Mouse (Mus musculus): ENCODE measurements around the gene Tfpi.
"Not testable (repeated sequence)": the region's sequence is repeated elsewhere in the genome, so short reads cannot be mapped to it uniquely, and the experiment has no call there.

Gene Tfpi

GRCm38 (mm10) chr2:84476577-84476976 lies at the start of gene Tfpi:
TSS of gene Tfpi (minus strand) at chr2:84476775.
- DNase-seq (ENCODE audit: low spot score in 2 of 2) = no peak

DNA sequence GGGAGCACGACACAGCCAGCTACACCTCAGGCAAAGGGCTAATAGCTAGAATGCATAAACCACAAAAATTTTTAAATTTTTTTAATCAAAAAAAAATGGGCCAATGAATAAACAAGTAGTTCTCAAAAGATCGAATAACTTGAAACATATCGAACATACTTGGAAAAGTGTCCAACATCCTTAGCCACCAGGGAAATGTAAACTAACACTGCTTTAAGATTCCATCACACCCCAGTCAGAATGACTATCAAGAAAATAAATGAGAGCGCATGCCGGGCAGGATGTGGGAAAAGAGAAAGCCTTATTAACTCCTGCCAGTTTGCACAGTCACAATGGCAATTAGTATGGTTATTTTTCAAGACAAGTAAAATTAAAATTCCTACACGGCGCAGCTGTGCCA lies 49.6 kb upstream of the Tfpi start:
- no peak for DNase-seq (ENCODE audit: low spot score in 2 of 2)

- no peak for DNase-seq (ENCODE audit: low spot score in 2 of 2)
Observed at GRCm38 (mm10) chr2:84525806-84526205, 49.2 kb upstream of the Tfpi start.

GRCm38 (mm10) chr2:84525047-84525446 lies 48.5 kb upstream of the Tfpi start:
- DNase-seq (ENCODE audit: low spot score in 2 of 2) = no peak

- no peak for DNase-seq (ENCODE audit: low spot score in 2 of 2)
Observed at GRCm38 (mm10) chr2:84523994-84524393, 47.4 kb upstream of the Tfpi start.

DNA sequence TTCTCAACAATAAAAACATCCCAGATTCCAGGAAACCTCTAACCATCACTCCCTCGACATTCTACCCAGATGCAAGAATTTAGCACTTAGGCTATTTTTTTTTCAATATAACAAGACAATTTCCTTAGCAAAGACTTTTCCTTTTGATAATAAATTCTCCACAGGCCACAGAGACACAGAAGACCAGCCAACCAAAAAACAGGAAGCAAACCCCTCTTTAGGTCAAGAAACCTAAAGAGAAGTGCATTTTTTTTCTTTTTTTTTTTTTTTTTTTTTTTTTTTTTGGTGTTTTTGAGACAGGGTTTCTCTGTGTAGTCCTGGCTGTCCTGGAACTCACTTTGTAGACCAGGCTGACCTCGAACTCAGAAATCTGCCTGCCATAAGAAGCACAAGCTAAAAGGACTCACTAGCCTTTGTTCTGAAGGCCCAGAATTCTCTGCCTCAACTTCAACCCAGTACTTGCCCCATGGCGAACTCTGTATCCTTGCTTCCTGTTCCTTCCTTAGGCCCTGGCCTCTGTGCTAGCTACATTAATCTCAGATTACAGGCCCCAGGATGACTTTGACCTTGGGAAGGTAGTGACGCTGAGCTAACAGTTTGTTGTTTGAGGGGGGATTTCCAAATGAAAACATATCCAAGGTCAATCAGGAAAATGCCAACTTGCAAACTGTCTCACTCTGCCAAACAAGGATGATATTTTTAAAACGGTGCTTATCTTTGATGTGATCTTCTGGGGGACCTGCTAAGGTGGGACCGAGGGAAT lies 46.7 kb upstream of the Tfpi start:
- DNase-seq (ENCODE audit: low spot score in 2 of 2) = no peak

DNA sequence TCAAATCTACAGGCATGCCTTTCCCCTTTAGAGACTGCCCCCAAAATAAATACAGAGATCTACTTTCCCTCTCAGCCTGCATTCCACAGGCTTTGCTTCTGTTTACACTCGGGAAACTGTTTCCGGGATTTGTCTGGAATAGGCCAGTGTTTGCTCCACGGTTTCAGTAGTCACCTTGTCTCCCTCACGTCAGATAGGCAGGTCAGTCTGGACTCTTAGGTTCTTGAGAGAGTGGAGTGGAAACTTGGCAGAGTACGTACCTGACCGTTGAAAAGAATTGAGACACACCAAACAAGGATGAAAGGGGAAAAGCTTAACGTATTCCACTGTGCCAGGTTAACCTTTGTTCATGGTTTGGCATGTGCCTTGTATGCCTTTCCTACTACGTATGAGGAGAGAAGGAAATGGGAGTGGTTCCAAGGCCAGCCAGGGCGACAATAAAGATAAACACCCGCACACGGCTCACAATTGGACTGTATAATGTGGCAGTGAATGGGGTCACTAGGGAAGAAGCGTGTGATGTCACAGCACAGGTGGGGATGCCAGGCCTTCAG lies 43.0 kb upstream of the Tfpi start:
- no peak for DNase-seq (ENCODE audit: low spot score in 2 of 2)

DNA sequence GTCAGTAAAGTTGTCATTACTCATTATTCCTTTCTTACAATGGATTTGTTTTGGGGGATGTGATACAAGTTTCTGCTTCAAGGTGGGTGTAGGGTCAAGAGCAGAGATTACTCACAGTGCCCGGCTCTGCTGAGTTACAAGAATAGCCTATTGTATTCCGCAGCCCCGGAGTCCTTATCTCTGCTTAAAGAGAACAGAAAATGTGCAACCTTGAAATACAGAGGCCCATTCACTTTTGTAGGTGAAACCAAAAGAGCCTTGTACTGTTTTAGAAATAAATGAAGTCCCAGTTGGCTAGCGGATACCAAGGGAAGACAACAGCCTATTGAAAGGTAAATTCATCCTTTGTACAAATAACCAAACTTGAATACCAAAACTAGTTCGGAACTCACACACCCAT lies 42.2 kb upstream of the Tfpi start:
- DNase-seq (ENCODE audit: low spot score in 2 of 2) = no peak

DNA sequence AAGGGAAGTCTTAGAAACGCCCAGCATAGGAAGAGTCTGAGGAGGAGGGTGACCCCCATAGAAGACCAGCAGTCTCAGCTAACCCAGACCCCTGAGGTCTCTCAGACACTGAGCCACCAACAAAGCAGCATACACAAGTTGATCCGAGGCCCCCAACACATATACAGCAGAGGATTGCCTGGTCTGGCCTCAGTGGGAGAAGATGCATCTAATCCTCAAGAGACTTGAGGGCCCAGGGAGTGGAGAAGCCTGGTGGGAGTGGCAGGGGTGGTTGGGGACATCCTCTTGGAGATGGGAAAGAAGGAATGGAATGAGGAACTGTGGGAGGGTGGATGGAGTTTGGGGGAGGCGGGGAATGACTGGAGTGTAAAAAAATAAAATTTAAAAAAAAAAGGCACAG lies 36.7 kb upstream of the Tfpi start:
- DNase-seq (ENCODE audit: low spot score in 2 of 2) = no peak

DNA sequence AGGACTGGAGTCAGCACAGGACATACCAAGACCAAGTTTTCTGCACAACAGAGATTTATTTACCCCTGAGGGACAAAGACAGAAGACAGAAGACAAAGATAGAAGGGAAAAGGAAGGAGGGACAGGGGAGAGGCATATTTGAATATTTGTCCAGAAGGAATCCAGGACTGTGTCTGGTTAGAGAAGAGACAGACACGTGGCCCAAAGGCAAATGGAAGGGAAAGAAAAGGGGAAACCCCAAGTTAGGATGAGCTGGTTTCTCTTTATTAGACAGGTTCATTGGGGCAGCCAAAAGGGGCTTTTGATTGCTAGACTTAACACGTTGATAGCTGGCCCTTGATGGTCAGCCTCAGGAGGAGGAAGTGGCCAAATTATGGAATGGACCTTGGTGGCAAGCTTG lies 34.9 kb upstream of the Tfpi start:
- no peak for DNase-seq (ENCODE audit: low spot score in 2 of 2)

GRCm38 (mm10) chr2:84511036-84511435 lies 34.5 kb upstream of the Tfpi start:
- DNase-seq (ENCODE audit: low spot score in 2 of 2) = peak; percentile 71 to 76

- DNase-seq (ENCODE audit: low spot score in 2 of 2) = not testable (repeated sequence)
Observed at GRCm38 (mm10) chr2:84504954-84505394, 28.4 kb upstream of the Tfpi start.

DNA sequence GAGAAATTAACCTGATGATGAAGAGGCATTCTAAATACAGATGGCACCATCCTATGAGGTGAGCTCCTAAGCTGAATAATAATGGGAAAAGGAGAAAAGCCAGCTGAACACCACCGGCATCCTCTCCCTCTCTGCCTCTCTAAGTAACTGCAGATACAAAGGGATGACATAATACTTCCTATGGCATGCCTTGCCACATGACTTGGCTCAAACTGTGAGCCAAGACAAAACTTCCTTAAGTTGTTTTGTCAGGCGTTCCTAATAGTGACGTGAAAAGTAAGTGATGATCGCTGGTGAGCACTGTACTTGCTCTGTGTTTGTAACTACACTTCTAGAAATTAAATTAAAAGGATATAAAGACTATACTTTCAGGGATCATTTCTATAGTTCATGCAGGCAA lies 27.7 kb upstream of the Tfpi start:
- no peak for DNase-seq (ENCODE audit: low spot score in 2 of 2)

DNA sequence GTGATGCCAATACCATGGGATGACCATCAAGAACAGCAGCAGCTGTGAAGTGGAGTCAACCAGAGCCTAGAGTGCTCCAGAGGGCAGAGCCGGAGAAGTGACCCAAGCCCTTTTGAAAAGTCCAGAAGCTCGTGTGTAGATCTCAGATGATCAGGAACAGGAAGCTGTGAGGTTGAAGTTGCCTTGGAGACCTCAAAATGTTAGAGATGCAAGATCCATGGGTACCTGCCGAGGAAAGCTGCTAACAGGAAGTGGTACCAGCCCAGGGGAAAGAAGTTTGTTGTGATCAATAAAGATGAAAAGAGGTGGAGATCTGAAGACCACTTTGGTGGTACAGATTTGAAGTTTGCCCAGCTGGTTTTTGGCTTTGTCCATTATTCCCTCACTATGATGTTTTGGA lies 22.3 kb upstream of the Tfpi start:
- DNase-seq (ENCODE audit: low spot score in 2 of 2) = no peak

GRCm38 (mm10) chr2:84495108-84495507 lies 18.5 kb upstream of the Tfpi start:
- DNase-seq (ENCODE audit: low spot score in 2 of 2) = no peak

GRCm38 (mm10) chr2:84493626-84494025 lies 17.1 kb upstream of the Tfpi start:
- DNase-seq (ENCODE audit: low spot score in 2 of 2) = no peak

DNA sequence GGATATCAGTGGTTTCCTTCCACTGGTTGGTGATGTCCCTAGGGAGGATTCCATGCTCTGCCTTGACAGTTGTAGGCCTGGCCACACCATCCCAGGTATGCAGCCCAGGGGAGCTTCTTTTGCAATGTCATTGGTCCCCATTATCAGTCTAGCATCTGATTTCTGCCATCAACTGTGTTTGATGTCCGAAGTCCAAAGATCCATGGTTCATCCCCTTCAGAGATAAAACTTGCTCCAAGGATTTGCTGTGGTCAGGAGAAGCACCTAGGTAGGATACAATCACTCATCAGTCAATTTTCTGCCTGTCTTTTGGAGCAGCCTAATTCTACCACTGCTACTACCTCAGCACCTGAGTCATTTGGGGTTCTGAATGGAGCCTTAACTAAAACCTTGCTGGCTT lies 15.1 kb upstream of the Tfpi start:
- no peak for DNase-seq (ENCODE audit: low spot score in 2 of 2)

DNA sequence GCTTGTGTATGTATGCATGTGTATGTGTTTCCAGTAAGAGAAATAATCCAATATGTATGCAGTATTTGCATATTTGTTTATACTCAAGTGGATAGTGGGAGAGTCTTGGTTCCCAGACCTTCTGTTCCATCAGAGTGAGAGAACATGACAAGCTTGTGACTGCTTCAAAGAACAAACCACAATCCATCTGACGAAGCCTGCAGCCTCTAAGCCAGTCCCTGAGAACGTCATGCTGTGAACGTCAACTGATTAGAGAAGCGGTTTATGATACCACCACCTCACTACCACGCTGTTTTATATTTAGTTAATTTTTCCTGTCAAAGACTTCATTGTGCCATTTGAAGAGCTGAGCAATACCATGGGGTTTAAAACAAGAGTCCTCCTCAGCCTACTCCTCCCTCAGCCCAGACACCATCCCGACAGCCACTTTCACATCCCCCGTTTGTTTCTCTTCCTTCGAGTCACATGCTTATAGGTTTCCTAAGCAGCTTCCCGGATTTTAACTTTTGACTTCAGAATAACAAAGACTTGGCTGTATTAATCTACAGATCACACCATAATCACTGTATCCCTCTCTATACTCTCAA lies 11.2 kb upstream of the Tfpi start:
- DNase-seq (ENCODE audit: low spot score in 2 of 2) = peak; percentile 11 to 14

GRCm38 (mm10) chr2:84481863-84482262 lies 5.3 kb upstream of the Tfpi start:
- peak in 1 of 2 experiments; percentile 18 for DNase-seq (ENCODE audit: low spot score in 2 of 2)

DNA sequence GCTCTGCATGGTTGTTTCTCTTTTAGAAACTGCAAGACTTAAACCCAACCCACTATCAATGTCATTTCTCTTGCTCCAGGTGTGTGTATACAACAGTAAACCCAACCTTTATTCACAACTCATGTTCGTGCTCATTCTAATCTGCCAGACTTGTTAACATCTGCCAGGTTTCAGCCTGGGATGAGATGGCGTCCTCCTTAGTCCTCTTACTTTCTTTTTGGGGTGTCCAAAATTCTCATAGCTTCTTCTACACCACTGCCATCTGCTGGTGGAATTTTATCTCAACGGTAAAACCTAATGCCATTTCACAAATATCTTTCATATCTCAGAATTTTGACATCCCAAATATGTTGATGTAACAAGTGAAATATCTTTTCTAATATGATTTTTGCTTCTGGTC lies 2.5 kb upstream of the Tfpi start:
- peak in 1 of 2 experiments; percentile 45 for DNase-seq (ENCODE audit: low spot score in 2 of 2)

- no peak for DNase-seq (ENCODE audit: low spot score in 2 of 2)
Observed at GRCm38 (mm10) chr2:84477759-84478158, 1.2 kb upstream of the Tfpi start.

DNA sequence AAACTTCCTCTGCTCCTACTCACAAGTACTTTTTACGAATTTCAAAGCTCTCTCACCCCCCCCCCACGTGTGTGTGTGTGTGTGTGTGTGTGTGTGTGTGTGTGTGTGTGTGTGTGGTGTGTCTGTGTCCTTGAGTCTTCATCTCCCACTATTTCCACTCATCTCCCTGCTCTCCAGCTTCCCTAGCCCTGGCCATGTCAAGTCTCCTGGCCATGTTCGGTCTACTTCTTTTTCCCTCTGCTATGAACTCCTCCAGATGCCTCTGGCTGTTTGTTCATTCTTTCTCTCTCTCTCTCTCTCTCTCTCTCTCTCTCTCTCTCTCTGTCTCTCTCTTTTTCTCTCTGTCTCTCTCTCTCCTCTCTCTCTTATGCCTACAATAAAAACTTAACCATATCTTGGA lies 444 bp downstream of the Tfpi start:
- no peak for DNase-seq (ENCODE audit: low spot score in 2 of 2)

- no peak for DNase-seq (ENCODE audit: low spot score in 2 of 2)
Observed at GRCm38 (mm10) chr2:84475601-84476000, 974 bp downstream of the Tfpi start.
